Mouse (Mus musculus) CH12.LX (cell line): Measurements from ENCODE around the gene Kmt5c. TPM values are rescaled to one million over a fixed set of nuclear protein-coding genes. Genes with fewer than 3 reads are reported as not detected.

Source experiments
- DNase-seq: peaks from one replicate; pipeline ENCODE4 v3.0.0-alpha.2; 2013; ENCODE audit errors: extremely low read depth
- H3K27ac ChIP-seq: 2 replicates; pipeline ENCODE4 v1.5.1; 2012; ENCODE audit warnings: low read depth, mild to moderate bottlenecking, control low read depth, moderate library complexity; ENCODE audit not compliant: insufficient read depth
- H3K27me3 ChIP-seq: replicated peaks from 2 replicates; pipeline ENCODE3; 2012; ENCODE audit warnings: inconsistent platforms
- H3K36me3 ChIP-seq, 2 experiments: replicated peaks in 1 of 2; 2 replicates each; pipeline versions ENCODE3 to v1.6.1; 2012; ENCODE audit warnings: inconsistent platforms in 1 of 2, low read length in 1 of 2, mild to moderate bottlenecking in 1 of 2, mixed read lengths in 1 of 2, moderate library complexity in 1 of 2; ENCODE audit not compliant: control insufficient read depth in 1 of 2, insufficient read depth in 1 of 2
- H3K4me1 ChIP-seq, 2 experiments: 2 replicates each; pipeline ENCODE4 v1.6.1; 2012; ENCODE audit warnings: inconsistent platforms in 1 of 2, moderate library complexity in 1 of 2; ENCODE audit not compliant: insufficient read depth in 2 of 2, control insufficient read depth in 1 of 2
- H3K4me2 ChIP-seq: 2 replicates; pipeline ENCODE4 v1.6.1; 2012; ENCODE audit warnings: low read depth, mild to moderate bottlenecking, control low read depth; ENCODE audit not compliant: poor library complexity, insufficient read depth, severe bottlenecking
- H3K4me3 ChIP-seq, 3 experiments: fragments of 150-350 bp in 1 of 3; sonication (generic) in 1 of 3; replicated peaks in 1 of 3; 2 replicates each; pipeline versions ENCODE3 to v1.5.1; 2011 to 2012; ENCODE audit warnings: low read depth in 2 of 3, low read length in 2 of 3, mild to moderate bottlenecking in 2 of 3, moderate library complexity in 2 of 3, control low read depth in 1 of 3, improper control_type of control experiment in 1 of 3, inconsistent platforms in 1 of 3, mixed read lengths in 1 of 3; ENCODE audit not compliant: poor library complexity in 1 of 3
- H3K79me2 ChIP-seq: replicated peaks from 2 replicates; pipeline ENCODE4 v1.6.1; 2012; ENCODE audit warnings: mild to moderate bottlenecking, moderate library complexity; ENCODE audit not compliant: control insufficient read depth, poor library complexity, insufficient read depth, severe bottlenecking; ENCODE audit errors: extremely low read depth
- H3K9ac ChIP-seq: 2 replicates; pipeline ENCODE4 v1.6.1; 2012; ENCODE audit warnings: low read depth, mild to moderate bottlenecking, control low read depth, moderate library complexity; ENCODE audit not compliant: insufficient read depth
- H3K9me3 ChIP-seq: replicated peaks from 2 replicates; pipeline ENCODE3; 2012; ENCODE audit warnings: low read length, inconsistent platforms, mixed read lengths
- CHD2 ChIP-seq: IDR thresholded peaks from 2 replicates; pipeline ENCODE4 v1.6.1; 2011; ENCODE audit warnings: low read length, improper control_type of control experiment
- CTCF ChIP-seq, 2 experiments: IDR thresholded peaks in 1 of 2; conservative IDR thresholded peaks in 1 of 2; 2 replicates each; pipeline ENCODE4 v1.5.1; 2011 to 2012; ENCODE audit warnings: low read depth in 2 of 2, low read length in 2 of 2, improper control_type of control experiment in 1 of 2, inconsistent platforms in 1 of 2, mild to moderate bottlenecking in 1 of 2, moderate library complexity in 1 of 2
- E2F4 ChIP-seq: IDR thresholded peaks from 2 replicates; pipeline ENCODE4 v1.6.1; 2011; ENCODE audit warnings: low read depth, low read length, improper control_type of control experiment; ENCODE audit not compliant: insufficient replicate concordance
- ELF1 ChIP-seq: IDR thresholded peaks from 2 replicates; pipeline ENCODE4 v1.6.1; 2014; ENCODE audit warnings: low read depth, mild to moderate bottlenecking, inconsistent platforms, low read length, improper control_type of control experiment
- EP300 ChIP-seq: IDR thresholded peaks from 2 replicates; pipeline ENCODE4 v1.6.1; 2011; ENCODE audit warnings: low read length, improper control_type of control experiment
- HCFC1 ChIP-seq: IDR thresholded peaks from 2 replicates; pipeline ENCODE4 v1.6.1; 2012; ENCODE audit warnings: low read depth, mild to moderate bottlenecking, inconsistent platforms, low read length, improper control_type of control experiment
- IRF4 ChIP-seq: IDR thresholded peaks from 2 replicates; pipeline ENCODE4 v1.6.1; 2014; ENCODE audit warnings: low read depth, mild to moderate bottlenecking, inconsistent platforms, low read length, improper control_type of control experiment
- JUN ChIP-seq: IDR thresholded peaks from 2 replicates; pipeline ENCODE4 v1.6.1; 2011; ENCODE audit warnings: low read depth, mild to moderate bottlenecking, low read length, improper control_type of control experiment, moderate library complexity; ENCODE audit not compliant: insufficient read depth
- JUND ChIP-seq: conservative IDR thresholded peaks from 2 replicates; pipeline ENCODE4 v1.6.1; 2011; ENCODE audit warnings: low read depth, low read length, improper control_type of control experiment
- KAT2A ChIP-seq: IDR thresholded peaks from 2 replicates; pipeline ENCODE4 v1.6.1; 2012; ENCODE audit warnings: low read length, improper control_type of control experiment, inconsistent platforms; ENCODE audit not compliant: insufficient replicate concordance
- MAFK ChIP-seq: IDR thresholded peaks from 2 replicates; pipeline ENCODE4 v1.6.1; 2011; ENCODE audit warnings: low read length, improper control_type of control experiment; ENCODE audit not compliant: insufficient replicate concordance
- MAX ChIP-seq: IDR thresholded peaks from 2 replicates; pipeline ENCODE4 v1.6.1; 2011; ENCODE audit warnings: low read length, improper control_type of control experiment
- MAZ ChIP-seq: IDR thresholded peaks from 2 replicates; pipeline ENCODE4 v1.6.1; 2012; ENCODE audit warnings: low read depth, mild to moderate bottlenecking, inconsistent platforms, low read length, improper control_type of control experiment, moderate library complexity
- MEF2A ChIP-seq: IDR thresholded peaks from 2 replicates; pipeline ENCODE4 v1.6.1; 2014; ENCODE audit warnings: low read depth, mild to moderate bottlenecking, inconsistent platforms, low read length, improper control_type of control experiment, borderline replicate concordance
- MXI1 ChIP-seq: IDR thresholded peaks from 2 replicates; pipeline ENCODE4 v1.6.1; 2011; ENCODE audit warnings: mild to moderate bottlenecking, low read depth, low read length, improper control_type of control experiment
- MYC ChIP-seq: IDR thresholded peaks from 2 replicates; pipeline ENCODE4 v1.6.1; 2011; ENCODE audit warnings: low read depth, mild to moderate bottlenecking, improper control_type of control experiment, low read length
- NRF1 ChIP-seq: IDR thresholded peaks from 2 replicates; pipeline ENCODE4 v1.6.1; 2014; ENCODE audit warnings: low read depth, mild to moderate bottlenecking, inconsistent platforms, low read length, improper control_type of control experiment, moderate library complexity
- POLR2A ChIP-seq: IDR thresholded peaks from 2 replicates; pipeline ENCODE4 v1.6.1; 2011; ENCODE audit warnings: low read depth, mild to moderate bottlenecking, improper control_type of control experiment, low read length
- RAD21 ChIP-seq: IDR thresholded peaks from 2 replicates; pipeline ENCODE4 v1.6.1; 2011; ENCODE audit warnings: low read depth, mild to moderate bottlenecking, low read length, improper control_type of control experiment, moderate library complexity
- SMC3 ChIP-seq: IDR thresholded peaks from 2 replicates; pipeline ENCODE4 v1.6.1; 2011; ENCODE audit warnings: low read depth, low read length, improper control_type of control experiment
- TBP ChIP-seq: conservative IDR thresholded peaks from 2 replicates; pipeline ENCODE4 v1.6.1; 2011; ENCODE audit warnings: low read depth, low read length, improper control_type of control experiment
- USF1 ChIP-seq: IDR thresholded peaks from 2 replicates; pipeline ENCODE4 v1.6.1; 2014; ENCODE audit warnings: low read depth, mild to moderate bottlenecking, inconsistent platforms, low read length, improper control_type of control experiment
- USF2 ChIP-seq: conservative IDR thresholded peaks from 2 replicates; pipeline ENCODE4 v1.6.1; 2011; ENCODE audit warnings: low read depth, low read length, improper control_type of control experiment
- ZC3H11A ChIP-seq: IDR thresholded peaks from 2 replicates; pipeline ENCODE4 v1.6.1; 2012; ENCODE audit warnings: low read depth, mild to moderate bottlenecking, inconsistent platforms, low read length, improper control_type of control experiment
- ZKSCAN1 ChIP-seq: IDR thresholded peaks from 2 replicates; pipeline ENCODE4 v1.6.1; 2012; ENCODE audit warnings: low read depth, inconsistent platforms, low read length, improper control_type of control experiment, borderline replicate concordance
- ZNF384 ChIP-seq: IDR thresholded peaks from 2 replicates; pipeline ENCODE4 v1.6.1; 2012; ENCODE audit warnings: low read depth, low read length, improper control_type of control experiment, inconsistent platforms
- dilution Hi-C: fragments of 300-500 bp; cut with MboI; formaldehyde crosslinking; loops from 2 replicates; pipeline ENCODE4 v1.14.3; 2020; ENCODE audit warnings: low sequenced_read_pairs; ENCODE audit not compliant: extremely low pct_unique_long_range_greater_than_20kb, extremely low pct_ligation_motif_present
- in situ Hi-C: fragments of 300-500 bp; cut with MboI; formaldehyde crosslinking; loops from 3 replicates; pipeline ENCODE4 v1.14.3; 2019; ENCODE audit warnings: low sequenced_read_pairs, low pct_ligation_motif_present, low pct_unique_long_range_greater_than_20kb, mixed read lengths
- polyA plus RNA-seq: library from polyadenylated mRNA; unstranded; fragments of >175 nt; gene quantifications from 2 replicates; pipeline ENCODE4 v1.2.1, GENCODE M21; 2012; ENCODE audit warnings: low read depth; ENCODE audit not compliant: insufficient read length
- total RNA-seq, 2 experiments: library from RNA; depleted of rRNA; stranded (reverse); fragments of 300-350 nt in 1 of 2; fragments of >200 nt in 1 of 2; gene quantifications; 2 replicates each; pipeline ENCODE4 v1.2.3; 2012 to 2014

Kmt5c gene
- total and polyA plus RNA-seq, 3 experiments = 41.2 to 46.7 (median 41.3) TPM

- Histone ChIP-seq H3K9ac (no peak overlapping the region), H3K4me2 (no peak overlapping the region), H3K27ac (no peak overlapping the region)
- TF ChIP-seq JUN = no peak
- no peak for TF ChIP-seq MAFK
- TF ChIP-seq NRF1 = no peak
- TF ChIP-seq HCFC1 = no peak
- TF ChIP-seq MAX = no peak
- no peak for TF ChIP-seq E2F4
- TF ChIP-seq CHD2 = no peak
- TF ChIP-seq IRF4 = no peak
- TF ChIP-seq KAT2A = no peak
- TF ChIP-seq POLR2A = no peak
- TF ChIP-seq ZNF384 = no peak
- no peak for TF ChIP-seq USF2
- no peak for TF ChIP-seq MXI1
- no peak for TF ChIP-seq ZKSCAN1
- no peak for TF ChIP-seq TBP
- TF ChIP-seq SMC3 = peak; percentile 43
- TF ChIP-seq ZC3H11A = no peak
- no peak for TF ChIP-seq MAZ
- TF ChIP-seq EP300 = no peak
- TF ChIP-seq CTCF (conservative IDR thresholded peaks at IDR 0.05 in 1 of 2, IDR thresholded peaks at IDR 0.05 in 1 of 2; ENCODE audit: low read depth in 2 of 2, low read length in 2 of 2) = peak in 1 of 2 experiments; percentile 54; a peak in 2 of 4 replicates
- TF ChIP-seq RAD21 = peak; percentile 53
- TF ChIP-seq MYC = no peak
- TF ChIP-seq MEF2A = no peak
- TF ChIP-seq, all 38 proteins: peak for 3
- no peaks in the 10 kb centered on the region for H3K79me2 ChIP-seq
- H3K36me3 ChIP-seq = no peaks in the 10 kb centered on the region
- H3K4me3 ChIP-seq = no peak overlapping the region
- dilution Hi-C loops = no loop called here
- no peaks in the 10 kb centered on the region for H3K9me3 ChIP-seq
- in situ Hi-C loops = no loop called here
- H3K27me3 ChIP-seq = no peaks in the 10 kb centered on the region
- H3K4me1 ChIP-seq = peaks cover 5 to 23% of the 10 kb centered on the region in 2 experiments; a peak in 3 of 4 replicates
- DNase-seq = no peak
Observed at GRCm38 (mm10) chr7:4712594-4712993, 27.3 kb upstream of the Kmt5c start.

- TF ChIP-seq MYC (peak; percentile 95), POLR2A (no peak), EP300 (peak; percentile 49; the same call in 1 of the 2 replicates), ZKSCAN1 (no peak), MAX (peak; percentile 98), E2F4 (no peak), USF2 (peak; percentile 49; the same call in 1 of the 2 replicates), TBP (no peak), ELF1 (no peak), MXI1 (0 out of 2 replicates have a peak, but pooled peaks have one; percentile 59), JUND (no peak), USF1 (peak; percentile 42), NRF1 (no peak)
- Histone ChIP-seq H3K4me2 (peak overlapping the region; percentile 37), H3K4me1 (peaks cover 5 to 45% of the 10 kb centered on the region in 2 experiments; a peak in 3 of 4 replicates), H3K4me3 (peak overlapping the region in 1 of 3 experiments; percentile 33), H3K36me3 (no peaks in the 10 kb centered on the region), H3K79me2 (no peaks in the 10 kb centered on the region), H3K9me3 (no peaks in the 10 kb centered on the region), H3K9ac (no peak overlapping the region), H3K27me3 (no peaks in the 10 kb centered on the region), H3K27ac (no peak overlapping the region)
- dilution Hi-C loops = no loop called here
- DNase-seq = peak; percentile 58
- in situ Hi-C loops = no loop called here
Observed at GRCm38 (mm10) chr7:4716955-4717354, 23.0 kb upstream of the Kmt5c start.
